Mouse (Mus musculus): ENCODE measurements at regions not wholly inside any gene's neighbourhood (a gene's known extent, or its start where the extent isn't known, plus 50 kb on each side); places are given as distances from the start of the nearest gene placed in this dataset.
A peak's percentile ranks its signal among the peaks of the same experiment; 100 is the strongest.
"Not testable (repeated sequence)": the region's sequence is repeated elsewhere in the genome, so short reads cannot be mapped to it uniquely, and the experiment has no call there.

GRCm38 (mm10) chr4:69435390-69435789 is 481.2 kb upstream of the Brinp1 start:
- DNase-seq (ENCODE audit: low spot score), result no peak

GRCm38 (mm10) chr4:69410411-69410810 is 456.2 kb upstream of the Brinp1 start:
- DNase-seq (ENCODE audit: low spot score), result not testable (repeated sequence)

- no peak for DNase-seq (ENCODE audit: low spot score)
These were observed 441.3 kb upstream of the Brinp1 start for GRCm38 (mm10) chr4:69395451-69395850.

- no peak for DNase-seq (ENCODE audit: low spot score)
These were observed 429.1 kb upstream of the Brinp1 start for GRCm38 (mm10) chr4:69383318-69383717.

- no peak for DNase-seq (ENCODE audit: low spot score)
These were observed 392.8 kb upstream of the Brinp1 start for GRCm38 (mm10) chr4:69346979-69347465.

- DNase-seq (ENCODE audit: low spot score), result peak; percentile 28
These were observed 373.4 kb upstream of the Brinp1 start for GRCm38 (mm10) chr4:69327606-69328005.

Measured in lung, postnatal 25 days (tissue).